Mouse (Mus musculus) midbrain, embryonic 13.5 days (tissue): ENCODE measurements around the gene Pxylp1. TPM values are rescaled to one million over a fixed set of nuclear protein-coding genes. Genes with fewer than 3 reads are reported as not detected.

ENCODE experiments used
- ATAC-seq: fragments of 200-750 bp; cut with Nextera tagmentation; 2 replicates; pipeline ENCODE4 v1.8.0; 2017; ENCODE audit warnings: mild to moderate bottlenecking, moderate TSS enrichment, moderate library complexity
- H3K27ac ChIP-seq: fragments of 300-500 bp; sonication (generic); 2 replicates; pipeline ENCODE4 v1.5.1; 2015; ENCODE audit warnings: inconsistent platforms, mild to moderate bottlenecking, moderate library complexity
- H3K27me3 ChIP-seq: fragments of 300-500 bp; sonication (generic); 2 replicates; pipeline ENCODE4 v1.6.1; 2015; ENCODE audit warnings: mild to moderate bottlenecking, inconsistent platforms
- H3K36me3 ChIP-seq: fragments of 300-500 bp; sonication (generic); 2 replicates; pipeline ENCODE4 v1.6.1; 2015; ENCODE audit warnings: mild to moderate bottlenecking, inconsistent platforms
- H3K4me1 ChIP-seq: fragments of 300-500 bp; sonication (generic); replicated peaks from 2 replicates; pipeline ENCODE4 v1.6.1; 2015; ENCODE audit warnings: inconsistent platforms
- H3K4me2 ChIP-seq: fragments of 300-500 bp; sonication (generic); replicated peaks from 2 replicates; pipeline ENCODE4 v1.6.1; 2015; ENCODE audit warnings: moderate library complexity, mild to moderate bottlenecking, inconsistent platforms
- H3K4me3 ChIP-seq: fragments of 300-500 bp; sonication (generic); replicated peaks from 2 replicates; pipeline ENCODE4 v1.5.1; 2015; ENCODE audit warnings: mild to moderate bottlenecking, inconsistent platforms
- H3K9ac ChIP-seq: fragments of 300-500 bp; sonication (generic); replicated peaks from 2 replicates; pipeline ENCODE4 v1.6.1; 2015; ENCODE audit warnings: mild to moderate bottlenecking, inconsistent platforms
- H3K9me3 ChIP-seq: fragments of 300-500 bp; sonication (generic); 2 replicates; pipeline ENCODE4 v1.6.1; 2016; ENCODE audit warnings: mild to moderate bottlenecking, inconsistent platforms
- WGBS: fragments of 180-500 bp; shearing (Covaris S2); methylation state at CpG from one replicate; pipeline ENCODE4 v1.1.7; 2015; 5-methylcytosine and 5-hydroxymethylcytosine counted together
- polyA plus RNA-seq: library from polyadenylated mRNA; unstranded; fragments of >200 nt; fragmentation: Nextera tagmentation; extraction: Ambion mirVana; gene quantifications from 2 replicates; pipeline ENCODE4 v1.2.1, GENCODE M21; 2015

The Pxylp1 gene
- polyA plus RNA-seq, 1 experiment from 2014 or later = 63.6 TPM

GRCm38 (mm10) chr9:96869542-96869941, 22.9 kb downstream of the Pxylp1 start:
- WGBS = 96% methylated on average over 5 of the region's 5 CpGs
- Histone ChIP-seq H3K9me3 (no peaks in the 10 kb centered on the region), H3K27me3 (no peaks in the 10 kb centered on the region), H3K4me1 (peaks cover 12% of the 10 kb centered on the region), H3K4me3 (no peak overlapping the region), H3K36me3 (0 out of 2 replicates have a peak, but pooled peaks cover 8% of the 10 kb centered on the region), H3K4me2 (no peak overlapping the region), H3K27ac (no peak overlapping the region), H3K9ac (no peak overlapping the region)
- ATAC-seq = no peak

- H3K27me3 ChIP-seq = no peaks in the 10 kb centered on the region
- no peak overlapping the region for H3K27ac ChIP-seq
- H3K9ac ChIP-seq = no peak overlapping the region
- no peak for ATAC-seq
- H3K4me3 ChIP-seq = no peak overlapping the region
- peaks cover 12% of the 10 kb centered on the region for H3K4me1 ChIP-seq
- no peak overlapping the region for H3K4me2 ChIP-seq
- H3K36me3 ChIP-seq = 0 out of 2 replicates have a peak, but pooled peaks cover 6% of the 10 kb centered on the region
- no peaks in the 10 kb centered on the region for H3K9me3 ChIP-seq
- 88% methylated on average over 6 of the region's 6 CpGs for WGBS
Observed at GRCm38 (mm10) chr9:96868546-96868945, 23.9 kb downstream of the Pxylp1 start.

GRCm38 (mm10) chr9:96867165-96867564, 25.3 kb downstream of the Pxylp1 start:
- H3K4me1 ChIP-seq = peaks cover 13% of the 10 kb centered on the region
- no peak overlapping the region for H3K27ac ChIP-seq
- no peak overlapping the region for H3K4me3 ChIP-seq
- no peaks in the 10 kb centered on the region for H3K9me3 ChIP-seq
- H3K9ac ChIP-seq = no peak overlapping the region
- H3K27me3 ChIP-seq = no peaks in the 10 kb centered on the region
- no peak for ATAC-seq
- 39% methylated on average over 7 of the region's 7 CpGs for WGBS
- no peak overlapping the region for H3K4me2 ChIP-seq
- H3K36me3 ChIP-seq = 0 out of 2 replicates have a peak, but pooled peaks cover 2% of the 10 kb centered on the region

- Histone ChIP-seq H3K27ac (peak overlapping the region; percentile 31; the same call in 1 of the 2 replicates), H3K4me3 (no peak overlapping the region), H3K9ac (no peak overlapping the region), H3K9me3 (no peaks in the 10 kb centered on the region), H3K27me3 (no peaks in the 10 kb centered on the region), H3K4me1 (peaks cover 21% of the 10 kb centered on the region), H3K4me2 (no peak overlapping the region), H3K36me3 (0 out of 2 replicates have a peak, but pooled peaks cover 2% of the 10 kb centered on the region)
- ATAC-seq = no peak
- WGBS = 96% methylated on average over 5 of the region's 5 CpGs
Observed at GRCm38 (mm10) chr9:96866196-96866595, 26.3 kb downstream of the Pxylp1 start.

- WGBS = 65% methylated on average over 16 of the region's 16 CpGs
- Histone ChIP-seq H3K9ac (no peak overlapping the region), H3K4me2 (no peak overlapping the region), H3K4me3 (no peak overlapping the region), H3K36me3 (no peaks in the 10 kb centered on the region), H3K4me1 (peaks cover 24% of the 10 kb centered on the region), H3K9me3 (no peaks in the 10 kb centered on the region), H3K27me3 (no peaks in the 10 kb centered on the region), H3K27ac (peak overlapping the region; percentile 40)
- ATAC-seq = peak; percentile 68
Observed at GRCm38 (mm10) chr9:96865473-96866050, 26.9 kb downstream of the Pxylp1 start.

GRCm38 (mm10) chr9:96863539-96863938, 28.9 kb downstream of the Pxylp1 start:
- Histone ChIP-seq H3K4me2 (no peak overlapping the region), H3K9me3 (no peaks in the 10 kb centered on the region), H3K36me3 (no peaks in the 10 kb centered on the region), H3K4me3 (no peak overlapping the region), H3K9ac (no peak overlapping the region), H3K27ac (no peak overlapping the region), H3K27me3 (no peaks in the 10 kb centered on the region), H3K4me1 (peaks cover 31% of the 10 kb centered on the region)
- ATAC-seq = no peak
- WGBS = 76% methylated on average over 3 of the region's 3 CpGs

- no peak for ATAC-seq
- Histone ChIP-seq H3K9ac (no peak overlapping the region), H3K9me3 (no peaks in the 10 kb centered on the region), H3K27me3 (no peaks in the 10 kb centered on the region), H3K4me3 (no peak overlapping the region), H3K4me2 (no peak overlapping the region), H3K36me3 (no peaks in the 10 kb centered on the region), H3K27ac (no peak overlapping the region), H3K4me1 (peaks cover 34% of the 10 kb centered on the region)
- WGBS = 80% methylated on average over 4 of the region's 4 CpGs
Observed at GRCm38 (mm10) chr9:96862836-96863235, 29.6 kb downstream of the Pxylp1 start.

GRCm38 (mm10) chr9:96861092-96861487, 31.4 kb downstream of the Pxylp1 start:
- peaks cover 31% of the 10 kb centered on the region for H3K4me1 ChIP-seq
- H3K9me3 ChIP-seq = no peaks in the 10 kb centered on the region
- no peak overlapping the region for H3K4me2 ChIP-seq
- no peak for ATAC-seq
- H3K27ac ChIP-seq = peak overlapping the region; percentile 48; the same call in 1 of the 2 replicates
- 88% methylated on average over 10 of the region's 10 CpGs for WGBS
- no peak overlapping the region for H3K9ac ChIP-seq
- no peaks in the 10 kb centered on the region for H3K27me3 ChIP-seq
- H3K4me3 ChIP-seq = no peak overlapping the region
- H3K36me3 ChIP-seq = no peaks in the 10 kb centered on the region

GRCm38 (mm10) chr9:96860380-96861091, 31.9 kb downstream of the Pxylp1 start:
- Histone ChIP-seq H3K27ac (0 out of 2 replicates have a peak overlapping the region, but pooled peaks have one; percentile 48), H3K27me3 (no peaks in the 10 kb centered on the region), H3K9ac (no peak overlapping the region), H3K4me2 (no peak overlapping the region), H3K36me3 (no peaks in the 10 kb centered on the region), H3K4me3 (no peak overlapping the region), H3K9me3 (no peaks in the 10 kb centered on the region), H3K4me1 (peaks cover 27% of the 10 kb centered on the region)
- WGBS = 96% methylated on average over 5 of the region's 5 CpGs
- ATAC-seq = no peak

- Histone ChIP-seq H3K4me2 (no peak overlapping the region), H3K4me3 (no peak overlapping the region), H3K27ac (no peak overlapping the region), H3K36me3 (no peaks in the 10 kb centered on the region), H3K9ac (no peak overlapping the region), H3K4me1 (peaks cover 23% of the 10 kb centered on the region), H3K9me3 (no peaks in the 10 kb centered on the region), H3K27me3 (no peaks in the 10 kb centered on the region)
- no peak for ATAC-seq
- 52% methylated on average over 2 of the region's 2 CpGs for WGBS
Observed at GRCm38 (mm10) chr9:96859027-96859426, 33.4 kb downstream of the Pxylp1 start.

- H3K9me3 ChIP-seq = no peaks in the 10 kb centered on the region
- 89% methylated on average over 4 of the region's 4 CpGs for WGBS
- no peak for ATAC-seq
- H3K9ac ChIP-seq = no peak overlapping the region
- no peaks in the 10 kb centered on the region for H3K27me3 ChIP-seq
- H3K27ac ChIP-seq = no peak overlapping the region
- no peak overlapping the region for H3K4me3 ChIP-seq
- no peaks in the 10 kb centered on the region for H3K36me3 ChIP-seq
- H3K4me2 ChIP-seq = no peak overlapping the region
- H3K4me1 ChIP-seq = peaks cover 23% of the 10 kb centered on the region
Observed at GRCm38 (mm10) chr9:96857838-96858237, 34.6 kb downstream of the Pxylp1 start.

GRCm38 (mm10) chr9:96853300-96854186, 38.9 kb downstream of the Pxylp1 start:
- H3K4me1 ChIP-seq = peaks cover 18% of the 10 kb centered on the region
- no peak for ATAC-seq
- no peak overlapping the region for H3K4me3 ChIP-seq
- H3K27ac ChIP-seq = no peak overlapping the region
- 74% methylated on average over 16 of the region's 16 CpGs for WGBS
- H3K9ac ChIP-seq = no peak overlapping the region
- H3K9me3 ChIP-seq = no peaks in the 10 kb centered on the region
- no peak overlapping the region for H3K4me2 ChIP-seq
- H3K36me3 ChIP-seq = no peaks in the 10 kb centered on the region
- no peaks in the 10 kb centered on the region for H3K27me3 ChIP-seq
